Mouse (Mus musculus): Measurements from ENCODE around the gene Actg2.
A peak's percentile ranks its signal among the peaks of the same experiment; 100 is the strongest.

GRCm38 (mm10) chr6:83582938-83583270 is 46.8 kb upstream of the Actg2 start:
- TF ChIP-seq CTCF (IDR thresholded peaks at IDR 0.05; ENCODE audit: insufficient read depth, low read length) (peak; percentile 59), POLR2A (IDR thresholded peaks at IDR 0.05; ENCODE audit: borderline replicate concordance, extremely low read depth, low read depth, low read length) (no peak)

All from lung, adult 2 months (tissue).